Mouse (Mus musculus): ENCODE measurements at regions not wholly inside any gene's neighbourhood (a gene's known extent, or its start where the extent isn't known, plus 50 kb on each side); places are given as distances from the start of the nearest gene placed in this dataset.
A peak's percentile ranks its signal among the peaks of the same experiment; 100 is the strongest.

DNA sequence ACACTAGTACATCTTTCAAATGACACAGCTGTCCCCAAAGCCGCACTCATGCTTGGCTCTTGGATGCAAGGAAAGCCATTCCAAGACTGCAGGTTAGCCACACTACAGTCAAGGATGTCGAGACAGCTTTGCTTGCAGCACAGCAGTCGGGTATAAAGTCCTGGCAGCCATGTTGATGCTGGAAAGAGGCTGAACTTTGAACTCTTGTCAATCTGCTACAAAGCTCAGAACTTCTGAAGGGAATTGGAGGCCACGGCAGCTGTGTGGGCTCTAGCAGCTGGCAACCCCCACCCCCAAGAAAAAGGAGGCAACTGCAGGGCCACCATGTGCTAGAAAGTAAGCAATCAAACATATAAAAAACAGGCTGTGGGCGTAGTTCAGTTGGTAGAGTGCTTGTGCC is 90.0 kb upstream of the Zcchc2 start:
- Histone ChIP-seq H3K4me3 (replicated peaks; ENCODE audit: low read depth, low read length) (no peak overlapping the region), H3K4me1 (ENCODE audit: control insufficient read depth, insufficient read depth, low read length) (no peaks in the 10 kb centered on the region), H3K27ac (replicated peaks; ENCODE audit: low read depth, low read length) (no peak overlapping the region), H3K4me2 (ENCODE audit: low read length) (no peak overlapping the region), H3K9me3 (ENCODE audit: control insufficient read depth, low read length) (no peaks in the 10 kb centered on the region), H3K27me3 (ENCODE audit: control insufficient read depth, insufficient read depth, low read length) (no peaks in the 10 kb centered on the region), H3K9ac (replicated peaks; ENCODE audit: low read length) (no peak overlapping the region), H3K36me3 (ENCODE audit: control insufficient read depth, insufficient read depth, low read length) (no peaks in the 10 kb centered on the region)
- DNase-seq (no peak), ATAC-seq (ENCODE audit: low FRiP score, low TSS enrichment) (no peak)
- WGBS = 75% methylated on average over 5 of the region's 5 CpGs

DNA sequence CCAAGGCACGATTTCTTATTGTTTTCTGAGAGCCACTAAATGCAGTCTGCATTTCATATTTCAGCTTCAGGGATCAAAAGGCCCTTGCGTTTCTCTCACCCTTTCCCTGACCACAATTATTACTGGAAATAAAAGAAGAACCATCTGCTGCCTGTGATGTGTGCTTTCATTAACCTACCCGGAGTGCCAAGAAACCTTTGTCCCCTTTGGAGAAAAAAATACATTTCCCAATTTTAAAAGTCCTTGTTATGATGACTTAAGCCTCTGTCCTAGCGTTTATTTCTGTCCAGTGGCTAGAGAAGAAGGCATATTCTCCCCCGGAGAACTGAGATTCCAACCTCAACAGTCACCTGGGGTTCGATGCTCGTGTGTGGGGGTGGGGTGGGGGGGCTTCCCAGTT is 89.3 kb upstream of the Zcchc2 start:
- ATAC-seq (ENCODE audit: low FRiP score, low TSS enrichment) = no peak
- Histone ChIP-seq H3K27ac (replicated peaks; ENCODE audit: low read depth, low read length) (no peak overlapping the region), H3K4me3 (replicated peaks; ENCODE audit: low read depth, low read length) (no peak overlapping the region), H3K9me3 (ENCODE audit: control insufficient read depth, low read length) (no peaks in the 10 kb centered on the region), H3K4me2 (ENCODE audit: low read length) (no peak overlapping the region), H3K4me1 (ENCODE audit: control insufficient read depth, insufficient read depth, low read length) (no peaks in the 10 kb centered on the region), H3K36me3 (ENCODE audit: control insufficient read depth, insufficient read depth, low read length) (no peaks in the 10 kb centered on the region), H3K27me3 (ENCODE audit: control insufficient read depth, insufficient read depth, low read length) (no peaks in the 10 kb centered on the region), H3K9ac (replicated peaks; ENCODE audit: low read length) (no peak overlapping the region)
- WGBS = 75% methylated on average over 7 of the region's 7 CpGs
- no peak for DNase-seq

GRCm38 (mm10) chr1:105903286-105904115 is 86.7 kb upstream of the Zcchc2 start:
- 67% methylated on average over 8 of the region's 8 CpGs for WGBS
- no peak for DNase-seq
- H3K9ac ChIP-seq (replicated peaks; ENCODE audit: low read length) = no peak overlapping the region

DNA sequence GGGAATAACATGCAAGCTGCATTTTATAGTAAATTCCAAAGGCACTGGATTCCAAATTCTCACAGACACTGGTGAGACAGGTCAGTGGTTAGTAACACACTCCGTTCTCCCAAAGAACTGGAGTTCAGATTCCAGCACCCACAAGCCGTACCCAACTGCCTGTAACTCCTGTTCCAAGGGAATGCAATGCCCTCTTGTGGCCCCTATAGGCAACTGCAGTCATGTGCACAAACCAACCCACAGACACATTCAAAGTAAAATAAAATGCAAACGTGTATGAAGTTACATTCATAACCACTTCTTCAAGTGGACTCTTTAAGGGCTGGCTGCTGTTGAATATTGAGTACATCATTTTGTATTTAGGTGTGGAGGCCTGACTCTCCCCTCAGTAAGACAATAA is 85.5 kb upstream of the Zcchc2 start:
- Histone ChIP-seq H3K27me3 (ENCODE audit: control insufficient read depth, insufficient read depth, low read length) (no peaks in the 10 kb centered on the region), H3K27ac (replicated peaks; ENCODE audit: low read depth, low read length) (no peak overlapping the region), H3K9ac (replicated peaks; ENCODE audit: low read length) (no peak overlapping the region), H3K4me3 (replicated peaks; ENCODE audit: low read depth, low read length) (no peak overlapping the region), H3K9me3 (ENCODE audit: control insufficient read depth, low read length) (no peaks in the 10 kb centered on the region), H3K36me3 (ENCODE audit: control insufficient read depth, insufficient read depth, low read length) (no peaks in the 10 kb centered on the region), H3K4me2 (ENCODE audit: low read length) (no peak overlapping the region), H3K4me1 (ENCODE audit: control insufficient read depth, insufficient read depth, low read length) (0 out of 2 replicates have a peak, but pooled peaks cover 4% of the 10 kb centered on the region)
- 98% methylated on average over 3 of the region's 3 CpGs for WGBS
- DNase-seq (no peak), ATAC-seq (ENCODE audit: low FRiP score, low TSS enrichment) (no peak)

More at GRCm38 (mm10) chr1:105903286-105904115, 86.7 kb upstream of the Zcchc2 start:
- Histone ChIP-seq H3K27me3 (ENCODE audit: control insufficient read depth, insufficient read depth, low read length) (no peaks in the 10 kb centered on the region), H3K9me3 (ENCODE audit: control insufficient read depth, low read length) (no peaks in the 10 kb centered on the region), H3K36me3 (ENCODE audit: control insufficient read depth, insufficient read depth, low read length) (no peaks in the 10 kb centered on the region), H3K27ac (replicated peaks; ENCODE audit: low read depth, low read length) (no peak overlapping the region), H3K4me3 (replicated peaks; ENCODE audit: low read depth, low read length) (no peak overlapping the region), H3K4me1 (ENCODE audit: control insufficient read depth, insufficient read depth, low read length) (0 out of 2 replicates have a peak, but pooled peaks cover 4% of the 10 kb centered on the region), H3K4me2 (ENCODE audit: low read length) (no peak overlapping the region)
- ATAC-seq (ENCODE audit: low FRiP score, low TSS enrichment) = no peak

DNA sequence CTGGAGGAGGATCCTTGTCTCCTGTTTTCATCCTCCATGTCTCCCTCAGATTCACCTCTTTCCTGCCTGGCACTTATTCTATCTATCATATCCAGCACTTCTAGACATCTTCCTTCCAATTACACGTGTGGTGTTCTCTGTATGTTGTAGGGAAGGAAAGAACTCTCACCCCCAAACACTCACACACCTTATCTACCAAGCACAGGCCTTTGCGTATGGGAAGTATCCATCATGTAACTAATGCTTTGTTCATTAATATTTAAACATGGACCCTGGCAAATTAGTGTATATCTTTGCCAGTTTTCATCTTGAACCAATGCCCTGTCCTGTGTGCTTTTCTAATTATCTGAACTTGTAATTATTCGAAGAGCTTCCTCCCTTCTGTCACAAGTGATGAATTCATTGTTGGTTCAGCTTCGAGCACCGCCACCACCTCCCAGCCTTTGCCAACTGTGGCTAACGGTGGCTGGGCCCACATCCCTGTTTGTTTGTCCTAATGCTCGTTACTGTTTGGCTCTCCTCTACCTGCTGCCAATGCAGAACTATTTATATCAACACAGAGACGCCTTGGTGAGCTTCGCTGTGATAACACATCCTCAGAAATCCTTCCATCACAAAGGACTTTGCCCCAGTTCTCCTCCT is 84.3 kb upstream of the Zcchc2 start:
- WGBS = 70% methylated on average over 9 of the region's 9 CpGs
- no peak for DNase-seq

DNA sequence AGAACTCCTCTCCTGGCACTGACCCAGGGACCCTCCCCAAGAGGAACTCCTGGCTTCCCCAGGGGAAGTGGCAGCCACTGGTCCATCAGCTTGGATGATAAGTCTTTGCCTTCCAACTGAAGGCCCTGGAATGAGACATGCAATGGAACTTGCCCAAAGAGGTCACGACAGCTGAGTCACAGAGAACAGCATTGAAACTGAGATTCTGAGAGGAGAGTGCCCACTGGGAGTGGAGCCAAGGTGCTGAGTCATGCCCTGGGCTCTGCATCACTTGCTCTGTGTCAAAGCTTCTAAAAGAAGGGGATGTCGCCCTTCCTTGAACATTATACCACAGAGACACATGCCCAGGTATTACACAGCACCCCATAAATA is 83.8 kb upstream of the Zcchc2 start:
- DNase-seq (no peak), ATAC-seq (ENCODE audit: low FRiP score, low TSS enrichment) (no peak)
- H3K9me3 ChIP-seq (ENCODE audit: control insufficient read depth, low read length) = no peaks in the 10 kb centered on the region
- H3K27ac ChIP-seq (replicated peaks; ENCODE audit: low read depth, low read length) = no peak overlapping the region
- H3K4me1 ChIP-seq (ENCODE audit: control insufficient read depth, insufficient read depth, low read length) = 0 out of 2 replicates have a peak, but pooled peaks cover 4% of the 10 kb centered on the region
- no peak overlapping the region for H3K9ac ChIP-seq (replicated peaks; ENCODE audit: low read length)
- H3K27me3 ChIP-seq (ENCODE audit: control insufficient read depth, insufficient read depth, low read length) = no peaks in the 10 kb centered on the region
- 76% methylated on average over 2 of the region's 2 CpGs for WGBS
- no peak overlapping the region for H3K4me3 ChIP-seq (replicated peaks; ENCODE audit: low read depth, low read length)
- no peaks in the 10 kb centered on the region for H3K36me3 ChIP-seq (ENCODE audit: control insufficient read depth, insufficient read depth, low read length)
- no peak overlapping the region for H3K4me2 ChIP-seq (ENCODE audit: low read length)

More for the DNA sequence above, 84.3 kb upstream of the Zcchc2 start:
- Histone ChIP-seq H3K9me3 (ENCODE audit: control insufficient read depth, low read length) (no peaks in the 10 kb centered on the region), H3K9ac (replicated peaks; ENCODE audit: low read length) (no peak overlapping the region), H3K27ac (replicated peaks; ENCODE audit: low read depth, low read length) (no peak overlapping the region), H3K4me2 (ENCODE audit: low read length) (no peak overlapping the region), H3K4me1 (ENCODE audit: control insufficient read depth, insufficient read depth, low read length) (0 out of 2 replicates have a peak, but pooled peaks cover 4% of the 10 kb centered on the region), H3K4me3 (replicated peaks; ENCODE audit: low read depth, low read length) (no peak overlapping the region), H3K36me3 (ENCODE audit: control insufficient read depth, insufficient read depth, low read length) (no peaks in the 10 kb centered on the region), H3K27me3 (ENCODE audit: control insufficient read depth, insufficient read depth, low read length) (no peaks in the 10 kb centered on the region)
- no peak for ATAC-seq (ENCODE audit: low FRiP score, low TSS enrichment)

GRCm38 (mm10) chr1:105908029-105908876 is 82.0 kb upstream of the Zcchc2 start:
- Histone ChIP-seq H3K4me1 (ENCODE audit: control insufficient read depth, insufficient read depth, low read length) (0 out of 2 replicates have a peak, but pooled peaks cover 4% of the 10 kb centered on the region), H3K4me3 (replicated peaks; ENCODE audit: low read depth, low read length) (no peak overlapping the region), H3K36me3 (ENCODE audit: control insufficient read depth, insufficient read depth, low read length) (no peaks in the 10 kb centered on the region), H3K27ac (replicated peaks; ENCODE audit: low read depth, low read length) (peak overlapping the region; percentile 3; the same call in 1 of the 2 replicates), H3K27me3 (ENCODE audit: control insufficient read depth, insufficient read depth, low read length) (no peaks in the 10 kb centered on the region), H3K9ac (replicated peaks; ENCODE audit: low read length) (no peak overlapping the region), H3K4me2 (ENCODE audit: low read length) (no peak overlapping the region), H3K9me3 (ENCODE audit: control insufficient read depth, low read length) (no peaks in the 10 kb centered on the region)
- ATAC-seq (ENCODE audit: low FRiP score, low TSS enrichment) (0 out of 2 replicates have a peak, but pooled peaks have one; percentile 25), DNase-seq (peak; percentile 31)
- WGBS = 53% methylated on average over 15 of the region's 15 CpGs

DNA sequence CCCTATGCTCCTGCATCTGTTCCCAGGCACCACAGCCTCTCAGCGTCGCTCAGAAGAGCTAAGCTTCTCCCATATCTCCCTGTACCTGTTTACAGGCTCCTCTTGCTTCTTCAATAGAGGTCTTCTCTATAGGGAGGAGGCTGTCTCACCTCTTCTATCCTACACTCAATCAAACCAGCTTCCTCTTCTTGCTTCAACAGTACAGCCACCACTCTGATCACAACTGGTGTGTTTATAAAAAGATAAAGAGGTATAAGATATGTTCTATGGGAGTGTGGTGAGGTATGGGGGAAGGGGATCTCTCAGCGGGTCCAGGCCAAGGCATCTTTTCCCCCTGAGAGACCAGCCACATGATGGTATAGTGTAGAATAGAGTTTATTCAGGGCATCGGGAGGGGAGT is 81.1 kb upstream of the Zcchc2 start:
- Histone ChIP-seq H3K4me2 (ENCODE audit: low read length) (no peak overlapping the region), H3K9ac (replicated peaks; ENCODE audit: low read length) (no peak overlapping the region), H3K27me3 (ENCODE audit: control insufficient read depth, insufficient read depth, low read length) (no peaks in the 10 kb centered on the region), H3K27ac (replicated peaks; ENCODE audit: low read depth, low read length) (no peak overlapping the region), H3K9me3 (ENCODE audit: control insufficient read depth, low read length) (no peaks in the 10 kb centered on the region), H3K4me3 (replicated peaks; ENCODE audit: low read depth, low read length) (no peak overlapping the region), H3K36me3 (ENCODE audit: control insufficient read depth, insufficient read depth, low read length) (no peaks in the 10 kb centered on the region), H3K4me1 (ENCODE audit: control insufficient read depth, insufficient read depth, low read length) (0 out of 2 replicates have a peak, but pooled peaks cover 4% of the 10 kb centered on the region)
- WGBS = 84% methylated on average over 4 of the region's 4 CpGs
- no peak for ATAC-seq (ENCODE audit: low FRiP score, low TSS enrichment)
- no peak for DNase-seq

Data from midbrain, embryonic 14.5 days (tissue).